Mouse (Mus musculus): ENCODE data around the gene Nuak2. TPM values are rescaled to one million over a fixed set of nuclear protein-coding genes. Genes with fewer than 3 reads are reported as not detected.

Nuak2 gene
- polyA plus RNA-seq, 1 experiment from 2014 or later, result 4.6 TPM

DNA sequence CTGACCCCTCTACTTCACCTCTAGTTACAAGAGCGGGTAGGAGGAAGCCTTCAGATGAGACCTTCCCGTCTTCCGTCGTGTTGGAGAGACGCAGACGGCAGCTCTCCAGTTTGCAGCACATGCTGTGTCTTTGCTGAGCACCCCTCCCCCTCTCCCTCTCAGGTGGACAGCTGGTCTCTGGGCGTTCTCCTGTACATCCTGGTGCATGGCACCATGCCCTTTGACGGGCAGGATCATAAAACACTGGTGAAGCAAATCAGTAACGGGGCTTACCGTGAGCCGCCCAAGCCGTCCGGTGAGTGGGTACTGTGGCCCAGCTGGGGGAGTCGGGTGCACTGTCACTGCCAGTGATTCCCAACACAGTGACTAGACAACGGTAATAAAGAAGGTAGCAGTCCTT lies 14.5 kb downstream of the Nuak2 start:
- H3K36me3 ChIP-seq (ENCODE audit: control insufficient read depth, insufficient read depth, low read length), result no peaks in the 10 kb centered on the region
- H3K9me3 ChIP-seq (ENCODE audit: control insufficient read depth, low read length), result no peaks in the 10 kb centered on the region
- ATAC-seq, result no peak
- H3K27ac ChIP-seq (ENCODE audit: low read length), result no peak overlapping the region
- no peak overlapping the region for H3K4me3 ChIP-seq (ENCODE audit: low read length)
- no peaks in the 10 kb centered on the region for H3K27me3 ChIP-seq (replicated peaks; ENCODE audit: control insufficient read depth, insufficient read depth, low read length)
- 86% methylated on average over 15 of the region's 15 CpGs for WGBS
- peaks cover 30% of the 10 kb centered on the region for H3K4me1 ChIP-seq (ENCODE audit: control insufficient read depth, insufficient read depth, low read length)
- no peak overlapping the region for H3K9ac ChIP-seq (ENCODE audit: low read depth, low read length)
- no peak overlapping the region for H3K4me2 ChIP-seq (ENCODE audit: low read depth, low read length)

DNA sequence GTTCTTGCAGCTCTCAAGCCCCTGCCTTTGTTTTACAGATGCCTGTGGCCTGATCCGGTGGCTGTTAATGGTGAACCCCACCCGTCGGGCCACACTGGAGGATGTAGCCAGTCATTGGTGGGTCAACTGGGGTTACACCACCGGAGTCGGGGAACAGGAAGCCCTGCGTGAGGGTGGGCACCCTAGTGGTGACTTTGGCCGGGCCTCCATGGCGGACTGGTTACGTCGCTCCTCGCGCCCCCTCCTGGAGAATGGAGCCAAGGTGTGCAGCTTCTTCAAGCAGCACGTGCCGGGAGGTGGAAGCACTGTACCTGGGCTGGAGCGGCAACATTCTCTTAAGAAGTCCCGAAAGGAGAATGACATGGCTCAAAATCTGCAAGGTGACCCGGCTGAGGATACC lies 15.4 kb downstream of the Nuak2 start:
- no peak overlapping the region for H3K27ac ChIP-seq (ENCODE audit: low read length)
- no peak overlapping the region for H3K4me3 ChIP-seq (ENCODE audit: low read length)
- no peak for ATAC-seq
- H3K36me3 ChIP-seq (ENCODE audit: control insufficient read depth, insufficient read depth, low read length), result no peaks in the 10 kb centered on the region
- peaks cover 35% of the 10 kb centered on the region for H3K4me1 ChIP-seq (ENCODE audit: control insufficient read depth, insufficient read depth, low read length)
- no peaks in the 10 kb centered on the region for H3K27me3 ChIP-seq (replicated peaks; ENCODE audit: control insufficient read depth, insufficient read depth, low read length)
- no peak overlapping the region for H3K4me2 ChIP-seq (ENCODE audit: low read depth, low read length)
- 89% methylated on average over 17 of the region's 17 CpGs for WGBS
- H3K9me3 ChIP-seq (ENCODE audit: control insufficient read depth, low read length), result no peaks in the 10 kb centered on the region
- no peak overlapping the region for H3K9ac ChIP-seq (ENCODE audit: low read depth, low read length)

DNA sequence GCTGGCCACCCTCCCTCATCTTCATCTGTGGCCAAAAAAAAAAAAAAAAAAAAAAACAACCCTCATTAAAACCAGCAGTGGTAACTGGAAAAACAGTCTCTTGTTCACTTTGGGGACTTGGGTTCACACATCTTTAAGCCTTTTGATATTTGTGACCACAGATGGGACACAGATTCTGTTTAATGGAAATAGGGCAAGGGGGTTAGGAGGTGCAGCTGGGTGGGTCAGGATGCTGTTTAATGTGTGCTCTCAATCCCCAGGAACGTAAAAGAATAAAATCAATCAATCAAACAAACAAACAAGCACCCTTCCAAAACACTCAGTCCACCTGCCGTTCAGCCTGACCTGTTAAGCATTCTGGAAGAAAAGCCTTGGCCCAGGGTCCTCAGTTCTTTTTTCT lies 17.3 kb downstream of the Nuak2 start:
- no peak for ATAC-seq
- Histone ChIP-seq H3K27ac (ENCODE audit: low read length) (peak overlapping the region; percentile 66), H3K36me3 (ENCODE audit: control insufficient read depth, insufficient read depth, low read length) (no peaks in the 10 kb centered on the region), H3K4me3 (ENCODE audit: low read length) (no peak overlapping the region), H3K4me1 (ENCODE audit: control insufficient read depth, insufficient read depth, low read length) (peaks cover 31% of the 10 kb centered on the region), H3K9ac (ENCODE audit: low read depth, low read length) (no peak overlapping the region), H3K4me2 (ENCODE audit: low read depth, low read length) (no peak overlapping the region), H3K27me3 (replicated peaks; ENCODE audit: control insufficient read depth, insufficient read depth, low read length) (no peaks in the 10 kb centered on the region), H3K9me3 (ENCODE audit: control insufficient read depth, low read length) (no peaks in the 10 kb centered on the region)
- WGBS, result 10% methylated on average over 2 of the region's 2 CpGs

DNA sequence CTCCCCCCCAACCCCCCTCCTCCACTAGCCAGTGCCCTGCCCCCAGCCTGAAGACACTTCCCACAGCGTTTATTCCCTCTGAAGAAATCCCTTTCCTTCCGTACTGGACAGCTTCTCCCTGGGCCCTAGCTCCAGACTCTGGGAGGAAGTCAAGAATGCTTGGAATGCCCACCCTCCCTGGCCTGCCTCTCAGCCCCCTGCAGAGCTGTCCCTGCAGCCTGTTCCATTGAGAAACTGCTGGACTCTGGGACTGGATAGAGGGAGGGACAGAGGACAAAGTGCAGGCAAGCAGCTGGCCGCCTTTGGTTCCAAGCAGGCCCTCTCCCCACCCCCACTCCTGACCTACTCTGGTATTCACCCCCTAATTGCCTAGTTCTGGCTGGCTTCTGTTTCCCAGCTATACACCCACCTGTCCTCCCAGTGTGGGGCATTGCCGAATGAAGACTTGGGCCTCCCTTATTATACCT lies 17.8 kb downstream of the Nuak2 start:
- H3K4me1 ChIP-seq (ENCODE audit: control insufficient read depth, insufficient read depth, low read length), result peaks cover 31% of the 10 kb centered on the region
- no peaks in the 10 kb centered on the region for H3K36me3 ChIP-seq (ENCODE audit: control insufficient read depth, insufficient read depth, low read length)
- ATAC-seq, result peak; percentile 92
- H3K9ac ChIP-seq (ENCODE audit: low read depth, low read length), result 0 out of 2 replicates have a peak overlapping the region, but pooled peaks have one; percentile 33
- peak overlapping the region; percentile 66 for H3K27ac ChIP-seq (ENCODE audit: low read length)
- H3K4me2 ChIP-seq (ENCODE audit: low read depth, low read length), result peak overlapping the region; percentile 12; the same call in 1 of the 2 replicates
- H3K4me3 ChIP-seq (ENCODE audit: low read length), result no peak overlapping the region
- H3K9me3 ChIP-seq (ENCODE audit: control insufficient read depth, low read length), result no peaks in the 10 kb centered on the region
- no peaks in the 10 kb centered on the region for H3K27me3 ChIP-seq (replicated peaks; ENCODE audit: control insufficient read depth, insufficient read depth, low read length)
- WGBS, result 9% methylated on average over 4 of the region's 4 CpGs

DNA sequence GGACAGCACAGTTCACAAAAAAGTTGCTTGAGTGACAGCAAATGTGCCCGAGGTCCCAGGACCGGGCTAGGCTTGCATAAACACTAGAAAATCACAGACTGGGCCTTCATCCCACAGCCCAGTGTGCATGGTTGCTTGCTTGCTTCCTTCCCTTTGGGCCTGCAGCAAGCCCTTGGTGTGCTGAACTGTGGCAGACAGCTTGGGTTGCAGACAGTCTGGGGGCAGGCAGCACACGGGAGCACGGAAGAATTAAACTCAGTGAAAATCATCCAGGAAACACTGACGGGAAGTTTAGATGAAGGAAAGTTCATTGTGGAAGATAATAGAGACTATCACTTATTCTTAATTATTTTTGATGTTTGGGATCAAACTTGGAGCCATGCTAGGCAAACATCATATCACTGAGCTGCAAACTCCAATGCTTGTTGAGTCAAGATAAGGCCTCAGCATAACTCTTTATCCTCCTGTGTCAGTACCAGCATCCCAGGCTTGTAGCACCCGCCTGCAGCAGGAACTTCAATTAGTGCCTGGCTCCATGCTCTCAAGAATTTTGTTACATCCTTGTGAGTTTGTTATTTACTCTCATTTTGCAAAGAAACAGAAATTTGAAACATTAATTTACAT lies 18.4 kb downstream of the Nuak2 start:
- no peaks in the 10 kb centered on the region for H3K36me3 ChIP-seq (ENCODE audit: control insufficient read depth, insufficient read depth, low read length)
- H3K9me3 ChIP-seq (ENCODE audit: control insufficient read depth, low read length), result no peaks in the 10 kb centered on the region
- H3K4me3 ChIP-seq (ENCODE audit: low read length), result no peak overlapping the region
- no peak overlapping the region for H3K4me2 ChIP-seq (ENCODE audit: low read depth, low read length)
- H3K9ac ChIP-seq (ENCODE audit: low read depth, low read length), result 0 out of 2 replicates have a peak overlapping the region, but pooled peaks have one; percentile 33
- peak overlapping the region; percentile 66 for H3K27ac ChIP-seq (ENCODE audit: low read length)
- H3K27me3 ChIP-seq (replicated peaks; ENCODE audit: control insufficient read depth, insufficient read depth, low read length), result no peaks in the 10 kb centered on the region
- no peak; the same call in 1 of the 2 replicates for ATAC-seq
- 31% methylated on average over 6 of the region's 6 CpGs for WGBS
- peaks cover 31% of the 10 kb centered on the region for H3K4me1 ChIP-seq (ENCODE audit: control insufficient read depth, insufficient read depth, low read length)

- H3K9ac ChIP-seq (ENCODE audit: low read depth, low read length), result no peak overlapping the region
- H3K36me3 ChIP-seq (ENCODE audit: control insufficient read depth, insufficient read depth, low read length), result no peaks in the 10 kb centered on the region
- no peaks in the 10 kb centered on the region for H3K27me3 ChIP-seq (replicated peaks; ENCODE audit: control insufficient read depth, insufficient read depth, low read length)
- H3K4me1 ChIP-seq (ENCODE audit: control insufficient read depth, insufficient read depth, low read length), result peaks cover 31% of the 10 kb centered on the region
- ATAC-seq, result no peak
- no peaks in the 10 kb centered on the region for H3K9me3 ChIP-seq (ENCODE audit: control insufficient read depth, low read length)
- no peak overlapping the region for H3K4me3 ChIP-seq (ENCODE audit: low read length)
- H3K27ac ChIP-seq (ENCODE audit: low read length), result no peak overlapping the region
- WGBS, result 55% methylated on average over 12 of the region's 12 CpGs
- no peak overlapping the region for H3K4me2 ChIP-seq (ENCODE audit: low read depth, low read length)
These were observed 19.5 kb downstream of the Nuak2 start for GRCm38 (mm10) chr1:132335378-132335965.

GRCm38 (mm10) chr1:132336921-132337320 lies 21.0 kb downstream of the Nuak2 start:
- H3K9ac ChIP-seq (ENCODE audit: low read depth, low read length), result no peak overlapping the region

DNA sequence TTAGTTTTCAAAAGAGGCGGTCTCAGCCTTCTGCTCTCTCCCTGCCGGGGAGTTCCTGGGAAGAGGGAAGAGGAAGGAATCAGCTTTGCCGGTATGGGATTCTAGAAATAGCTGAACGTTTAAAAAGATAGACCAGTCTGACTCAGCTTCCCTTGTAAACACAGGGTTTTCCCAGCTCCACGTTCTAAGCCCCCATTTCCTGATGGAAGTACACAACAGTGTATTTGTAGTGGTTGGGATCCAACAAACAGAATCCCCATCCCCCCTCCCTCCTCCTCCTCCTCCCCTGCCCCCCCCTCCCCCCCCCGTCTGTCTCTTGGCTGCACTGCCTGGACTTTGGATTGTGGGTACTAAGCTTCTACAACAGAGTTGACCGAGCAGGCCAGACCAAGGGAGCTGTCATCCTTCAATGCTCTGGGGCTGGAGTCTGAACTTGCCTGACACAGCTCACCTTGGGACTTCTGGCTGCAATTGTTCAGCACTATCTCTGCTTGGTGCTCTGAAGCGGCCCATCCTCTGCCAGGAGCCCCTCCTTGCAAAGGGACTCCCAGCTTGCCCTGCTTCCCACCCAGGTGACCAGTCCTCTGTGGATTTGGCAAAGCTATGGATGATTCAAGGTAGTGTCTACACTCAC lies 22.2 kb downstream of the Nuak2 start:
- Histone ChIP-seq H3K9ac (ENCODE audit: low read depth, low read length) (no peak overlapping the region), H3K27me3 (replicated peaks; ENCODE audit: control insufficient read depth, insufficient read depth, low read length) (no peaks in the 10 kb centered on the region), H3K9me3 (ENCODE audit: control insufficient read depth, low read length) (no peaks in the 10 kb centered on the region), H3K36me3 (ENCODE audit: control insufficient read depth, insufficient read depth, low read length) (no peaks in the 10 kb centered on the region), H3K4me2 (ENCODE audit: low read depth, low read length) (no peak overlapping the region), H3K27ac (ENCODE audit: low read length) (0 out of 2 replicates have a peak overlapping the region, but pooled peaks have one; percentile 25), H3K4me1 (ENCODE audit: control insufficient read depth, insufficient read depth, low read length) (peaks cover 27% of the 10 kb centered on the region), H3K4me3 (ENCODE audit: low read length) (no peak overlapping the region)
- 29% methylated on average over 8 of the region's 8 CpGs for WGBS
- no peak for ATAC-seq

More at GRCm38 (mm10) chr1:132336921-132337320, 21.0 kb downstream of the Nuak2 start:
- Histone ChIP-seq H3K36me3 (ENCODE audit: control insufficient read depth, insufficient read depth, low read length) (no peaks in the 10 kb centered on the region), H3K4me1 (ENCODE audit: control insufficient read depth, insufficient read depth, low read length) (peaks cover 31% of the 10 kb centered on the region), H3K4me3 (ENCODE audit: low read length) (no peak overlapping the region), H3K9me3 (ENCODE audit: control insufficient read depth, low read length) (no peaks in the 10 kb centered on the region), H3K27ac (ENCODE audit: low read length) (no peak overlapping the region), H3K4me2 (ENCODE audit: low read depth, low read length) (no peak overlapping the region), H3K27me3 (replicated peaks; ENCODE audit: control insufficient read depth, insufficient read depth, low read length) (no peaks in the 10 kb centered on the region)
- ATAC-seq, result no peak
- 76% methylated on average over 6 of the region's 6 CpGs for WGBS

GRCm38 (mm10) chr1:132341731-132342501 lies 26.0 kb downstream of the Nuak2 start:
- H3K36me3 ChIP-seq (ENCODE audit: control insufficient read depth, insufficient read depth, low read length), result no peaks in the 10 kb centered on the region
- peaks cover 10% of the 10 kb centered on the region for H3K4me1 ChIP-seq (ENCODE audit: control insufficient read depth, insufficient read depth, low read length)
- H3K9ac ChIP-seq (ENCODE audit: low read depth, low read length), result no peak overlapping the region
- no peak overlapping the region for H3K4me2 ChIP-seq (ENCODE audit: low read depth, low read length)
- H3K9me3 ChIP-seq (ENCODE audit: control insufficient read depth, low read length), result no peaks in the 10 kb centered on the region
- no peaks in the 10 kb centered on the region for H3K27me3 ChIP-seq (replicated peaks; ENCODE audit: control insufficient read depth, insufficient read depth, low read length)
- no peak overlapping the region for H3K27ac ChIP-seq (ENCODE audit: low read length)
- WGBS, result 46% methylated on average over 5 of the region's 5 CpGs
- no peak for ATAC-seq
- H3K4me3 ChIP-seq (ENCODE audit: low read length), result no peak overlapping the region
